Mouse (Mus musculus): ENCODE results near the gene Fbxo3.
"Not testable (repeated sequence)": the region's sequence is repeated elsewhere in the genome, so short reads cannot be mapped to it uniquely, and the experiment has no call there.

The Fbxo3 gene

DNA sequence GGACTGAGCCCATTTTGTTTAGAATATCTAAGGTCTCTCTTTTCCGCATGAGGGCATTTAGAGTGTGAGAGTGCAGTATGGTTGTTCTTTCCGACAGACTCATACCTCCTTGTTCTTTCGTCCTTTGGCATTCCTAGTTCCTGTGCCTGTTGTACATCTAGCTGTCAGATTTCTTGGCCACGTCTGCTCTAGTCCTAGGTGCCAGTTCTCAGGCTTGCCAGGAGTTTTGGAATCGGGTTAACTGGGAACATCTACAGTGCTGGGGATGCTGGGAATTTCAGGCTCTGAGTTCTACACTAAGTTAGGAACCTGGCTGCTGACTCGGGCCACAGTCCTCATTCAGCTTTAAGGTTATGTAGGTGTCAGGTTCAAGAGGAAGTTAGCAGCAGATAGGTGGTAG, 8.1 kb downstream of the Fbxo3 start:
- in situ Hi-C loops (cut with MboI; ENCODE audit: low sequenced_read_pairs), result no loop called here

DNA sequence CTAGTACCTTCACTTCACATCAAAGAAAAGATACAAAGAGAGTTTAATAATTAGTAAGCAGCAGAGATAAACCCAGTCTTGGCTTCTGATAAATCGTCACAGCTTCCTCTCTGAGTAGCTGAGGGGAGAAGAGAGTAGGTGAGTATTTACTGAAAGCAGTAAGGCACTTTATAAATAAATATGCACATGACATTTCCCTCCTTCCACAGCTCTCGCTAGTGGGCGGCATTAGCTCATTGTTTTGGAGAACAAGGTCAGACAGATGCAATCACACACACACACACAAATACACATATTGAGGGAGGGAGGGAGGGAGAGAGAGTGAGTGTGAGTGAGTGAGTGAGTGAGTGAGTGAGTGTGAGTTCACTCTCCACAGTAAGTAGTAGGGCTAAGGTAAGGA, 8.8 kb downstream of the Fbxo3 start:
- in situ Hi-C loops (cut with MboI; ENCODE audit: low sequenced_read_pairs), result no loop called here

DNA sequence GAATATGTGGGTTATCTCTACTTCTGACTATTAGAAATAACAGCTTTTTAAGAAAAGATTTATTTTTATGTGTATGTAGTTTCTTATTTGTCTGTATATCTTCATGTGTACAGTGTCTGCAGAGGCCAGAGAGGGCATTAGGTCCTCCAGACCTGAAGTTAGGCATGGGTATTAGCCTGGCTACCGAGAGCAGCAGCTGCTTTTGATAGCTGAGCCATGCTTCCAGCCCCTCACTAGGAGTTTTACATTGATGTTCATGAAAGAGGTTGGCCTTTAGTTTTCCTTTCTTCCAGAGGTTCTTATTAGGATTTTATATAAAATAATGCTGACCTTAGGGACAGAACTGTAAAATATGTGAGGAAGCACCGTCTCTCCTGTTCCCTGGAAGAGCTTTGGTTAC, 10.7 kb downstream of the Fbxo3 start:
- in situ Hi-C loops (cut with MboI; ENCODE audit: low sequenced_read_pairs), result no loop called here

DNA sequence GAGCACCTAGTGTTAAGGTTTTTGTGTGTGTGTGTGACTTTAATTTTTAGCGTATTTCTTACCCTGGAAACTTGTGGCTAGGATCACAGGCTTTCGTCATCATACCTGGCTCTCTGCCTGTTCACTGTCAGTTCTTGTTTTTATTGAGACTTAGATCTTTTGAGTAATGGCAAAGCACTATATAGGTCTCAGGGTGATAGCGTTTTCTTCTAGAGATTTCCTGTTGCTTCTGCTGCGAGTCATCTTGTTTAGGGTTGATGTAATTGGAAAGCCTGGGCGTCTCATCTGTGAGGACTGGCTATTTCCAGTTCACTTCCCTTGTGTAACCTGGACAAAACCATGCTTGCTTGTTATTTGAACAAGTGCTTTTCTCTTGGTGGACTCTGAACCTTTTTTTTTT, 14.1 kb downstream of the Fbxo3 start:
- in situ Hi-C loops (cut with MboI; ENCODE audit: low sequenced_read_pairs), result no loop called here

DNA sequence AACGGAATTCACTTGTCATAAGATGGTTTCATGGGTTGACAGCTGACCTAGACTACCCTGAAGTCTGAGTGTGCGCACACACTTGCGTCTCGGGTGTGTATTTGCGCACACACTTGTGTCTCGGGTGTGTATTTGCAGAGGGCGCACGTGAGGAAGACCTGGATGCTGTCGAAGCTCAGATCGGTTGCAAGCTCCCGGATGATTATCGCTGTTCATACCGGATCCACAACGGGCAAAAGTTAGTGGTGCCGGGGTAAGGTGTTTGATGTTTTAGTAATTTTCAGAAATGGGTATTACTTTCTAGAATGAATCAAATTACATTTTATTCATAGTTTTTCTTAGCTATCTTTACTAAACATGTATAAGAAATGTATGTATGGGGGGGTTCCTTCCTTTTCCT, 15.2 kb downstream of the Fbxo3 start:
- in situ Hi-C loops (cut with MboI; ENCODE audit: low sequenced_read_pairs), result no loop called here

DNA sequence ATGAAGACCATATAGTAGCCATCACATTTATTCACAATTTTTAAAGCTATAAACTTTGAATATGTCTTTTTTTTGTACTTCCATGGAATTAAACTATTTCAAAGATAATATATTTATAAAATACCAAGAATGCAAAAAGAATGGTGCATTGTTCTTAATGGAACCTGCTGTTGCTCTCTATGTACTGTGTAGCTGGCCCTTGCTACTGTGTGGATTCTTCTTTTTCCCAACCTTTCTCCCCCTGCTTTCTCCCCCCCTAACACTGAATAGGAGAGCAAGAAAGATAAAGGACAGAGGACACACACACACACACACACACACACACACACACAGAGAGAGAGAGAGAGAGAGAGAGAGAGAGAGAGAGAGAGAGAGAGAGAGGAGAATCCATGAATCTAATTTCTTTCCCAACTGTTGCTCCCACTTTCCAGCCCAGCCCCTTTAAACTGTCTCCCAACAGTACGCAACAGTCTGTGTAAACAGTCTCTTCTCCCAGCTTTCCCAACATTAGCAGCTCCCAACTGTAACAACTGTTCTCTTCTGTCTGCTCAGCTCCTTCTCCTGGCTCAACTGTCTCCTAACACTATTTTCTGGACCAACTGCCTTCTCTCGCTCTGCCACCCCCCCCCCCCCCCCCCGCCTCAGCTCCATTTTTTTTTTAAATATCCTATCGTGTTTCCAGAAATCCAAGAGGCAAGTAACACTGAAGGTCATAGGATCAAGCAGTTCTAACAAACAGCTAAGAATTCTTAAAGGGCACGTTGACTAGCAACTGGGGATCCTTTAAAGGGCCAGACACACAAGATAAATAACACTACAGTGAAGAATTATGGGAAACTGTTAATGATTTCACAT, 16.3 kb downstream of the Fbxo3 start:
- in situ Hi-C loops (cut with MboI; ENCODE audit: low sequenced_read_pairs), result no loop called here

DNA sequence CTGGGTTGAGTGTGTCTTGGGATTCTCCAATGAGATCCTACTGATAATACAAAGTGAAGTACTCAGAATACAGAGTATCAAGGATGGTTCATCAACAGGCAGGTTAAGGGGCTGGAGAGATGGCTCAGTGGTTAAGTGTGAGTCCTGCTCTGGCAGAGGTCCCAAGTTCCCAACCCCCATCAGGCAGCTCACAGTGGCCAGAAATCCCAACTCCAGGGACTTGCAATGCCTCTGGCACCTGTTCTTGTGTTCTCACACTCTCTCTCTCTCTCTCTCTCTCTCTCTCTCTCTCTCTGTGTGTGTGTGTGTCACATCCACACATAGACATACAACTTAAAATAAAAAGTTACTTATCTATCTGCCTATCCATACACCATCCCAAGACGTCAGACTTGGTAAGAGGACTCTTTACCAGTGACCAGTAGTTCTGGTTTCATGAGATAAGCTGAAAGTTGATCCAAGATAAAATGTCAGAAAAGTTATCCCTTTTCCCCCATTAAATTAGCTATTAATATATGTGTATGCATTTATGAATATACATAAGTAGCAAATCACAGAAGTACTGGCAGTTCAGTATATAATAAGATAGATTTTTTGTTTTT, 17.1 kb downstream of the Fbxo3 start:
- in situ Hi-C loops (cut with MboI; ENCODE audit: low sequenced_read_pairs), result no loop called here

DNA sequence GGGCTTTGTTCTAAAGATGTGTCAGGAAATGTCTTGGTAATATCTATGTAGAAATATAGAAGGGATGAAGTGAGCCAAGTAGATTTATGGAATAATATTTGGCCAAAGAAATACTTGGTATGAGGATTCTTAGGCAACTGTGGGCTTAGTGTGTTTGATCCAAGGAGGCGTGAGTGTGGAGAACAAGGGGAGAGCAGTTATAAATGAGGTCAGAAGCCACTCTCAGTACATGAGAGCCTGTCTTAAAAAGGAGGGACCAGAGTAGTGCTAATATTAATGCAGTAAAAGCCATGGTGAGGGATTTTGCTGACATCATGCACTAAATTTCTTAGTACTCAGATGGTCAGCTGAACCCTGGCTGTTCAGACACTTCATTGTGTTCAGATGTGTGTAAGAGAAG, 30.9 kb downstream of the Fbxo3 start:
- in situ Hi-C loops (cut with MboI; ENCODE audit: low sequenced_read_pairs), result no loop called here

DNA sequence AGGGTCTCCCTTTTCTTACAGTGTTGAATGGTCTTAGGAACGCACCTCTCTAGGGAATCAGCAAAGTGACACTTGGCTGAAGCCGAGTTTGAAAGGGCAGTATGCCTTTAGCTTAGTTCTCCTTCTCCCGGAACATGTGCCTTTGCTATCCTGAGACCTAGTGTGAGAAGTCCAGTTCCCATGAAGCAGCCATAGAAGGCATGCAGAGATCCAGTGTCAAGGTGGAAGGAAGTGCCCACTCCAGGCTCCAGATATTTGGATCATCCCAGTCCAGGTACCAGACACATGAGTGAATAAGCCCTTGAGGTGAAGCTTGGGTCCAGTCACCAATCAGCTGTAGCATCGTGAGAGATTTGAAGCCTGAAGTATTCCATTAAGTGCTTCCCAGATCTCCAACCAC, 31.4 kb downstream of the Fbxo3 start:
- in situ Hi-C loops (cut with MboI; ENCODE audit: low sequenced_read_pairs), result no loop called here

DNA sequence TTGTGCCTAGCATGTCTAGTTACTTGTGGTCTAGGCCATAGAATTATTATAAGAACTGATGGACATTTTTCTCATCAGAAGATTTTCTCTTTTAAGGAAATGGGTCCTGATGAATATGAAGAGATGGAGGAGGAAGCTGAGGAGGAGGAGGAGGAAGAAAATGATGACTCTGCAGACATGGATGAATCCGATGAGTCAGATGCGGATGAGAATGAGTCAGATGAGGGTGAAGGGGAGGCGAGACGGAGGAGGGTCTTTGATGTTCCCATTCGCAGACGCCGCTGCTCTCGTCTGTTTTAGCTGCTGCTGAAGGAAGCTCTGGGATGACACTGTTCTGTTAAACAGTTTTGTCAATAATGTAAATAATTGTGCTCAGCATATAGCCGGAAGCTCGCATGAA, 32.3 kb downstream of the Fbxo3 start:
- in situ Hi-C loops (cut with MboI; ENCODE audit: low sequenced_read_pairs), result no loop called here

DNA sequence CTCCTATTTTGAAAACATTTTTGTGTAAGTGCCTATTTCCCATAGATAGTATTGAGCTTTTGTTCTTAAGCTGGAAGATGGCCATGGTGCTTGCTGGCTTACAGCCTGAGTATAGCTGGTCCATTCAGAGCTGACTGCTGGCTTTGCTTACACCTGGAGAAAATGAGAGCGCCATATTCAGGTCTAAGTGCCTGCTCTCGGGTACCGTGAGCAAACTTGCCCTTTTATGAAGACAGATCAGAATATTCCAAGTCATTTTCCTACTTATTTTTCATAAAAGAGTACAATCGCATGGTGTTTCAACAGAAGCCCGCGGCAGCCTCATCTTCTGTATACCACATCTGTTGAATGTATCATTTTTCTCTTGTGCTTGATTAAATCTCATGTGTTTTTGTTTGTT, 33.5 kb downstream of the Fbxo3 start:
- in situ Hi-C loops (cut with MboI; ENCODE audit: low sequenced_read_pairs), result no loop called here

DNA sequence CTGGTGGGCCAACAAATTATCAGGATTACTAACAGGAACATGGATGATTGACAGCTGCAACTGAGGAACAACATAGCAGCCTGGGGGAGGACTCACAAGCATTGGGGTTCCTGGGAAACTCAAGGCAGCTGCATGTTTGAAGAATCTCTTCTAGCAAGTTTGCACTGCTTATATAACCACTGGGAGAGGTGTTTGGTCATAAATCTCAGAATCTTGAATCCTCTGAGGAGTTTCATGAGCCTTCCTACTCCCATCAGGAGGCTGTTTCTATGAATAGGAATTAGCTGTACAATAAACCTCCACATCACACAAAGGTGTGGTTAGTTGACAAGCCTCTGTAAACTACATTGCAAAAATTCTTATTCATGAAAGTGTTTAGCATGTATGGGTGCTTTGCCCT, 35.1 kb downstream of the Fbxo3 start:
- in situ Hi-C loops (cut with MboI; ENCODE audit: low sequenced_read_pairs), result no loop called here

DNA sequence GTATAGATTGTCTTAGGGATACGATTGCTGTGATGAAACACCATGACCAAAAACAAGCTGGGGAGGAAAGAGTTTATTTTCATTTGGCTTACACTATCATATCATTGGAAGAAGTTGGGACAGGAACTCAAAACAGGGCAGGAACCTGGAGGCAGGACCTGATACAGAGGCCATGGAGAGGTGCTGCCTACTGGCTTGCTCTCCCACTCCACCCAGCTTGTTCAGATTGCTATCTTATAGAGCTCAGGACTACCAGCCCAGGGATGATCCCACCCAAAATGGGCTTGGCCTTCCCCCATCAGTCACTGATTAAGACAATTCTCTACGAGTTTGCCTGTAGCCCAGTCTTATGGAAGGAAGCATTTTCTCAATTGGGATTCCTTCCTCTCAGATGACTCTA, 36.6 kb downstream of the Fbxo3 start:
- in situ Hi-C loops (cut with MboI; ENCODE audit: low sequenced_read_pairs), result no loop called here

DNA sequence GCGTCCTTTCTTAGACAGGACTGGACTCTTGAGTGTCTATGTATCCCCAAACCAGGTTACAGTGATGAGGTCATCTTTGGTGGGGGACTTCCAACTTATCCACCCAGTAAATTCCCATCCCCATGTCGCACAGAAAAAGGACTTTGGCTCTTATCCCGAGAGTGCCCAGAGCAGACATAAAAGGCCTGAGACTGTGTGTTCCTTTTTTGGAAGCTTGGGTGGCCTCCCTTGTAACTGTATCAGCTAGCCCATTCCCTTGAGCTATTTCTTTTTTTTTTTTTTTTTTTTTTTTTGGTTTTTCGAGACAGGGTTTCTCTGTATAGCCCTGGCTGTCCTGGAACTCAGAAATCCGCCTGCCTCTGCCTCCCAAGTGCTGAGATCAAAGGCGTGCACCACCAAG, 38.0 kb downstream of the Fbxo3 start, which contains the start of gene Gm10912:
Gene Gm10912, plus strand, starts transcription at position 301 of the 400 bp plus-strand sequence.
- in situ Hi-C loops (cut with MboI; ENCODE audit: low sequenced_read_pairs), result not testable (repeated sequence)

DNA sequence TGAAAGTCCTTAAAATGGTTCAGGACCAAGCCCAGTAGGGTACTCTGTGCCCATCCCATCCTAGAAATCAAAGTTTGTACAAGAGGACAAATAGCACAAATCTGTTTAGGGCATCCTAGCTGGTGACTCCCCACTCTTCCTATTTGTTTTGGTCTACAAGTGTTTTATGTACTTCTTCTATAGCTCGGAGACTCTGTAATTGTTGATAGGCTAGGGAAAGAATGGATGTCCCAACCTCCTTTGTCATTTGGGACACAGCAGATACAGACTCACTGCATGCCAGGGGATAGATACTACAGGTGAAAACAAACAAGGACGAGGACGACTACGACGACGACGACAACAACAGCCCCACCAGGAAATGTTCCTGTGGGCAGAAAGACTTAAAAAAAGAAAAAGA, 40.9 kb downstream of the Fbxo3 start, which contains the start of gene Gm10799:
Gene Gm10799, minus strand, starts transcription at position 101 of the 400 bp plus-strand sequence.
- in situ Hi-C loops (cut with MboI; ENCODE audit: low sequenced_read_pairs), result not testable (repeated sequence)

DNA sequence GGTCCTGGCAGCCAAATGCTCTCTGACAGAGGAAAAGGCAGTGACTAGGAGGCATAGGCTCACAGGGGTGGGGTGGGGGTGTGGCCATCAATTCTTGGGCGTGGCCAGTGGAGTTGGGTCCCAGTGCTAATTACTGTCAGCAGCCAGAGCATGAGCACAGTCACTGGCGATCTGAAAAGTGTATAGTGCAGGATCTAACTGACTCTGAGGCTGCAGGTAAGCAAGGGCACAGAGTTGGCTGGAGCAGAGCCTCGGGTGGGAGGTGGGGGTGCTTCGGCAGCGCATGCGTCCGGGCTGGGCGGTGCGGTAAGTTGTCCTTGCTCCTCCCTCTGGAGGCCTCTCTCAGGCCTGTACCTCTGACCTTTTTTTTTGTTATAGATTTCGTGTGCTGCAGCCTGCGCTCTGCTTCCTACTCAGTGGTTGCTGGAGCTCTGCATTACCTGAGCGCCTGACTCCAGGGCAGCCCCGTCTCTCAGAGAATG, 42.2 kb downstream of the Fbxo3 start, which contains the start of gene Cd59b:
Gene Cd59b, plus strand, starts transcription at position 146 of the 482 bp plus-strand sequence.
- in situ Hi-C loops (cut with MboI; ENCODE audit: low sequenced_read_pairs), result no loop called here

DNA sequence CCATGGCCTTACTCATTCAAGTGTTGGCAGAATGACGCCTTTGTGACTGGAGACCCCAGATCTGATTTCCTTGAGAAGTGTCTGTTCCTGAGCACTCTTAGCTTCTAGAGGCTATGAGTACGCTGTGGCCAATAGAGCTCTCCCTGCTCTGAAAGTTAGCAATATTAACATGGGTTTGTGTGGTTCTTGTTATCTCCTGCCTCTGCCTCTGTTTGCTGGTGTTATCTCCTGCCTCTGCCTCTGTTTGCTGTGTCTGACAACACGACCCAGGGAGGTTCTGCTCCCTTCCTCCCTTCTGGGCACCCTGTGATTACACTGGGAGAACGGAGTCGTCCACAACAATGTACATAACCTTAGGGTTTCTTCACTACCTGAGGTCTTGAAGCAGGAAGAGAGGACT, 50.8 kb downstream of the Fbxo3 start:
- in situ Hi-C loops (cut with MboI; ENCODE audit: low sequenced_read_pairs), result not testable (repeated sequence)

DNA sequence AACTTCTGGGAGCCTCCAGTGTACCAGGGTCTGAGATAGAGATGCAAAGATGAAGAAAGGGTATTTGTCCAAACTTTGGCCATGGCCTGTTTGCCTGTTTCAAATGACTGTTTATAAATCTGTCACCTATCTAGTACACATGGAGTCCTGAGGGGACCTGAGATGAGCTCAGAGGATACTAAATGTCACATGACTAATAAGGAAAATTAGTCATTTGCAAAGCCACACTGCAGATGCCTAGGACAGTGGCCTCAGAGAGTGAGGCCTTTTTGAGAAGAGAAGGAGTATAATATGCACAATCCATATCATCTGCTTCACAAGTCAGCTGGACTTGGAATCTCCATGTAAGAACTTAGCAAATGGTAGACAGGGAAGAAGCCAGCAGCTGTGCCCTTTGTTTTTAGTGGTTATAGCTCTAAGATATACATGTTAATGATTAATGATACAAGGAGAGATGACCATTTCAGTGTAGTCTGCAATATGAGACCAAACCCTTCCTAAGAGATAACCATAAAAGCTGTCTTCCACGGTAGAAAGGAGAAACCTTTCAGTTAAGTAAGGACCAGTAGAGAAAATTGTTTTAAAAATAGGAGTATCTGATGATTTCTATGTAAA, 54.0 kb downstream of the Fbxo3 start:
- in situ Hi-C loops (cut with MboI; ENCODE audit: low sequenced_read_pairs), result not testable (repeated sequence)

DNA sequence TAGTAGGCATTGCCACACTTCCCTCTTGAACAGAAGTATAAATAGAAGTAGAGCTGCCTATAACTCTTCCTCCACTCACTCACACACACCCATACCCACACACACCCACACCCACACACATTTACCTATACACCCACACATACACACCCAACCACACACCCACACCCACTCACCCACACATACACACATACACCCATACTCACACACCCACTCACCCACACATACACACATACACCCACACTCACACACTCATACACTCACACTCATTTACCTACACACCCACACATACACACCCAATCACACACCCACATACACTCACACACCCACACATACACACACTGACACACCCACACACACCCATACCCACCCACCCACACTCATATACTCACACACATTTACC, 55.0 kb downstream of the Fbxo3 start:
- in situ Hi-C loops (cut with MboI; ENCODE audit: low sequenced_read_pairs), result no loop called here

DNA sequence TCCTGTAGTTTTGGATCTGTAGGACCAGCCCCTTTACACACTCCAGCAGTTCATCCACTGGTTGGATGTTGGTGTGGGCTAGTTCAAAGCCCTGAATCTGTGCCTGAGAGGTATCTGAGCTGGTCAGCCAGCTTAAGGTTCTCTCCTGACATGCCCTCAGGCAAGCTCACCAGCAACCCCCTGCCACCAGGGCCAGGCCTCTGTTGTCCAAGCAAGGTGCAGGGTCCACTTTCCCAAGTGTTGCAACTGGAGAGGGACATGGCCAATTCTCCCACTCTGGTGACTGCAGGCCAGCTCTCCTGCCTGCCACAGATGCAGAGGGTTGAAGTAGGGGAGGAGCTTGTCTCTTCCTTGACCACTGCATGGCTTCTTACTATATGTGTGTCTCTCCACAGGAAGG, 56.5 kb downstream of the Fbxo3 start:
- in situ Hi-C loops (cut with MboI; ENCODE audit: low sequenced_read_pairs), result not testable (repeated sequence)

DNA sequence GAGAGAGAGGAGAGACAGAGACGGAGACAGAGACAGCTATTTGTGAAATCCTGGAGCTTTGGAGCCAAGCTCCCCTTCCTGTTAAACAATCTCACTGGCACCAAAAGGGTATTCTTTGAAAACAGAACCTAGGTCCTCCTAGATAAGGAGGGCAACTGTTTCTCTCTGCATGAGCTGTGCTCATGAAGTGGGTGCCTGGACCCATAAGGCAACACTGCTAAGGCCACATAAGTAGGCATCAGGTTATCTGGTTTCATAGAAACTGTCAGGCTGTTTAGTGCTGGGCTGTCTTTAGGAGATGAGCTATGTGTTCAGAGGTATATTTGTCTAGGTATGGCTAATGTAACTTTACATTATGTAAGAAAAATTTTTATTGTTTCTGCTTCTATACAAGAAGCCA, 60.0 kb downstream of the Fbxo3 start:
- in situ Hi-C loops (cut with MboI; ENCODE audit: low sequenced_read_pairs), result not testable (repeated sequence)

DNA sequence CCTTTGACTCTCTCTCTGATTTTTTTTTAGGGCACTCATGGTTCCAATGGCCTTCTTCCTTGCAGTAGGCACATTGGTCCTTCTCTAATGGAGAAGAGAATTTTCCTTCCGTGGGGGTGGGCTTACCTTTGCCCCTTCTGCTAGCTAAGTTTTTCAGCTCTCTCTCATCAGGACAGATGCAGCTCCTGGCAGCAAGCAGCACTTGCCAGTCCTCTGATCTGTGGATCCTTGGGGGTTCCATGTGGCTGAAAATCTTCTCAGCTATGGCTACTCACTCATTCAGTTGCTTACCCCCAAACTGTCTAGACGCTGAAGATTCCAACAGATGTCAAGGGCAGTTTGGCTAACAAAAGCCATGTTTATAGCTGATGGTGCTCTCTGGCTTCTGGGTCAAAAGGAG, 65.8 kb downstream of the Fbxo3 start:
- in situ Hi-C loops (cut with MboI; ENCODE audit: low sequenced_read_pairs), result no loop called here
